ENCODE assay signal across 27 mouse cellular contexts in genomic region chr4:48617201-48617600, GRCm38 (mm10). TPM values are rescaled to one million over a fixed set of nuclear protein-coding genes. Genes with fewer than 3 reads are reported as not detected.
"Had no signal": no experiment of that assay in that cellular context is flagged by ENCODE, and none has a peak within 500 bp of the region (broad histone marks: within the 10 kb centered on the region; RNA-seq: fewer than 3 reads in every experiment).

No protein-coding gene starts in this region.

- H3K9ac ChIP-seq: heart, embryonic 13.5 days; heart, embryonic 15.5 days; hindbrain, embryonic 13.5 days; hindbrain, embryonic 15.5 days; kidney, embryonic 15.5 days; limb, embryonic 13.5 days; limb, embryonic 15.5 days; liver, embryonic 12.5 days had no signal

- H3K4me2 ChIP-seq: heart, embryonic 11.5 days; heart, embryonic 13.5 days; heart, embryonic 15.5 days; hindbrain, embryonic 13.5 days; hindbrain, embryonic 15.5 days; kidney, embryonic 15.5 days; limb, embryonic 13.5 days; limb, embryonic 15.5 days; liver, embryonic 12.5 days had no signal

- H3K36me3 ChIP-seq: liver, embryonic 12.5 days had no signal

- H3K4me3 ChIP-seq: heart, embryonic 13.5 days; heart, embryonic 15.5 days; hindbrain, embryonic 13.5 days; hindbrain, embryonic 15.5 days; kidney, embryonic 15.5 days; left cerebral cortex, adult 2 months; limb, embryonic 13.5 days; limb, embryonic 15.5 days; liver, embryonic 12.5 days had no signal

- DNase-seq: gastrocnemius, postnatal 14 days; gastrocnemius, postnatal 36 days; heart, adult 18-20 months; heart, postnatal 14 days; heart, postnatal 36 days; kidney, adult 11 months; kidney, adult 2 months; kidney, adult 9 months; kidney, postnatal 14 days; kidney, postnatal 36 days; left cerebral cortex, postnatal 4 days had no signal

- H3K4me1 ChIP-seq: heart, embryonic 15.5 days; hindbrain, embryonic 13.5 days; hindbrain, embryonic 15.5 days; kidney, embryonic 15.5 days; limb, embryonic 13.5 days; limb, embryonic 15.5 days; liver, embryonic 12.5 days had no signal

- ATAC-seq: hindbrain, postnatal 0 days; intestine, embryonic 16.5 days; liver, embryonic 12.5 days had no signal

- H3K27ac ChIP-seq: heart, embryonic 13.5 days; heart, embryonic 15.5 days; hindbrain, embryonic 13.5 days; hindbrain, embryonic 15.5 days; hindbrain, postnatal 0 days; kidney, embryonic 15.5 days; kidney, postnatal 0 days; left cerebral cortex, adult 2 months; limb, embryonic 13.5 days; limb, embryonic 15.5 days; liver, embryonic 12.5 days had no signal

- H3K27me3 ChIP-seq: heart, embryonic 13.5 days; heart, embryonic 15.5 days; hindbrain, embryonic 13.5 days; hindbrain, embryonic 15.5 days; kidney, embryonic 15.5 days; limb, embryonic 13.5 days; limb, embryonic 15.5 days; liver, embryonic 12.5 days had no signal

- H3K9me3 ChIP-seq: heart, embryonic 13.5 days; heart, embryonic 15.5 days; hindbrain, embryonic 13.5 days; hindbrain, embryonic 15.5 days; kidney, embryonic 15.5 days; limb, embryonic 13.5 days; limb, embryonic 15.5 days; liver, embryonic 12.5 days had no signal

RNA-seq across cellular contexts. Expression of gene Tmeff1, which starts 32.2 kb away (rescaled TPM):
- polyA plus RNA-seq: liver, adult 2 months had no signal

RNA-seq across cellular contexts. Expression of gene Cavin4, which starts 46.1 kb away (rescaled TPM):
- total RNA-seq: hematopoietic stem cell, adult 5-6 weeks; liver, adult 2 months had no signal
- polyA plus RNA-seq: large intestine, adult 2 months; liver, adult 2 months had no signal
